Mouse (Mus musculus) c-Kit-positive CD71-positive TER-119-positive erythroid progenitor cells, embryonic 14.5 days (primary cell): Measurements from ENCODE around the gene Krtap3-1.
"Not testable (repeated sequence)": the region's sequence is repeated elsewhere in the genome, so short reads cannot be mapped to it uniquely, and the experiment has no call there.

Experiments
- DNase-seq: peaks from one replicate; pipeline ENCODE4 v3.0.0-alpha.2; 2013; ENCODE audit warnings: low spot score

The Krtap3-1 gene

GRCm38 (mm10) chr11:99566530-99566929 lies at the start of gene Krtap3-1:
Gene Krtap3-1 (minus strand): TSS chr11:99566630.
- DNase-seq, result no peak

- no peak for DNase-seq
Measured at GRCm38 (mm10) chr11:99614796-99615363, 48.5 kb upstream of the Krtap3-1 start, which contains the start of gene Krtap2-4. Gene Krtap2-4 (minus strand): TSS chr11:99614846.

GRCm38 (mm10) chr11:99610089-99610488 lies 43.7 kb upstream of the Krtap3-1 start, which contains the start of gene Gm11937:
Gene Gm11937 (minus strand): TSS chr11:99610189.
- DNase-seq, result not testable (repeated sequence)

GRCm38 (mm10) chr11:99609126-99609525 lies 42.7 kb upstream of the Krtap3-1 start:
- DNase-seq, result no peak

- DNase-seq, result not testable (repeated sequence)
Measured at GRCm38 (mm10) chr11:99603208-99603607, 36.8 kb upstream of the Krtap3-1 start, which contains the start of gene Gm11938. Gene Gm11938 (minus strand): TSS chr11:99603308.

- not testable (repeated sequence) for DNase-seq
Measured at GRCm38 (mm10) chr11:99597742-99598141, 31.3 kb upstream of the Krtap3-1 start, which contains the start of gene Krtap9-3. Gene Krtap9-3 (minus strand): TSS chr11:99598105.

- no peak for DNase-seq
Measured at GRCm38 (mm10) chr11:99590981-99591380, 24.6 kb upstream of the Krtap3-1 start, which contains the start of gene Krtap1-3. Gene Krtap1-3 (minus strand): TSS chr11:99591339.

- no peak for DNase-seq
Measured at GRCm38 (mm10) chr11:99585096-99585495, 18.7 kb upstream of the Krtap3-1 start.

GRCm38 (mm10) chr11:99583245-99583704 lies 16.8 kb upstream of the Krtap3-1 start, which contains the start of gene Krtap1-4:
Gene Krtap1-4 (minus strand): TSS chr11:99583654.
- no peak for DNase-seq

- DNase-seq, result no peak
Measured at GRCm38 (mm10) chr11:99581564-99581963, 15.1 kb upstream of the Krtap3-1 start.

GRCm38 (mm10) chr11:99581051-99581450 lies 14.6 kb upstream of the Krtap3-1 start:
- no peak for DNase-seq

GRCm38 (mm10) chr11:99580636-99581035 lies 14.2 kb upstream of the Krtap3-1 start, which contains the start of gene Krtap1-5:
Gene Krtap1-5 (minus strand): TSS chr11:99581016.
- DNase-seq, result no peak

- peak; percentile 19 for DNase-seq
Measured at GRCm38 (mm10) chr11:99574106-99574505, 7.7 kb upstream of the Krtap3-1 start.

GRCm38 (mm10) chr11:99573164-99573563 lies 6.7 kb upstream of the Krtap3-1 start:
- DNase-seq, result no peak

- DNase-seq, result no peak
Measured at GRCm38 (mm10) chr11:99562580-99562979, 3.9 kb downstream of the Krtap3-1 start.

GRCm38 (mm10) chr11:99559366-99559765 lies 7.1 kb downstream of the Krtap3-1 start, which contains the start of gene Gm11939:
Gene Gm11939 (minus strand): TSS chr11:99559466.
- DNase-seq, result no peak

- no peak for DNase-seq
Measured at GRCm38 (mm10) chr11:99557976-99558745, 8.3 kb downstream of the Krtap3-1 start.

- DNase-seq, result no peak
Measured at GRCm38 (mm10) chr11:99556753-99557152, 9.7 kb downstream of the Krtap3-1 start, which contains the start of gene Krtap3-2. Gene Krtap3-2 (minus strand): TSS chr11:99556853.

GRCm38 (mm10) chr11:99556195-99556594 lies 10.2 kb downstream of the Krtap3-1 start:
- DNase-seq, result no peak

GRCm38 (mm10) chr11:99550765-99551164 lies 15.7 kb downstream of the Krtap3-1 start, which contains the start of gene Krtap3-3:
Gene Krtap3-3 (minus strand): TSS chr11:99550865.
- DNase-seq, result no peak

GRCm38 (mm10) chr11:99547892-99548291 lies 18.5 kb downstream of the Krtap3-1 start:
- no peak for DNase-seq

- no peak for DNase-seq
Measured at GRCm38 (mm10) chr11:99539721-99540120, 26.7 kb downstream of the Krtap3-1 start.
